Mouse (Mus musculus) monocyte, adult 59 days (primary cell): Measurements from ENCODE around the gene Pla2g5. TPM values are rescaled to one million over a fixed set of nuclear protein-coding genes. Genes with fewer than 3 reads are reported as not detected.

Experiments used
- total RNA-seq, 2 experiments: library from RNA; stranded (reverse); gene quantifications; one replicate each; pipeline ENCODE4 v1.2.4; 2023

Gene Pla2g5
- not detected for total RNA-seq

DNA sequence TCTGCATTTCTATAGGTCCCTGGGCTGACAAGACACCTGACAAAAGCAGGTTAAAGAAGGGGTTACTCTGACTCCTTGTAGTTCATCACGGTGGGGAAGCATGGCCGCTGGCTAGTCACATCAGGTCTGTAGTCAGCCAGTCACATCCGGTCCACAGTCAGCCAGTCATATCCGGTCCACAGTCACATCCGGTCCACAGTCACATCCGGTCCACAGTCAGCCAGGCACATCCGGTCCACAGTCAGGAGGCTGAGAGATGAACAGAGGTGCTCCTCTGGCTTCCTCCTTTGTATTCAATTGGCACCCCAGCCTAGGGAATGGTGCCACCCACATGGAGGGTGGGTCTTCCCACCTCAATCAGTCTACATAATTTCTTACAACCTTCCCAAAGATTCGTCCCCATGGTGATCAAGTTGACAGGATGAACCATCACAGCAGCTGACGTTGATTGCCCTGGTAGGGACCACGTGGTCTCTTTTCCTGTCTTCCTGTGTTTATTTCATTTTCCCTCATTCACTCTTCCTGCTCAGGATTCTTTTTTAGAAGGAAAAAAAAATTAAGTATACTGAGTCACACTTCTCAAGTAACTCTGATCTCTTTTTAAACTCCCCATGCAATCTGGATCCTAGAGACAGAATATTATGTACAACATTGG, at the start of gene Pla2g5:
Pla2g5 (minus strand) TSS at position 139 of the 655 bp plus-strand sequence.

DNA sequence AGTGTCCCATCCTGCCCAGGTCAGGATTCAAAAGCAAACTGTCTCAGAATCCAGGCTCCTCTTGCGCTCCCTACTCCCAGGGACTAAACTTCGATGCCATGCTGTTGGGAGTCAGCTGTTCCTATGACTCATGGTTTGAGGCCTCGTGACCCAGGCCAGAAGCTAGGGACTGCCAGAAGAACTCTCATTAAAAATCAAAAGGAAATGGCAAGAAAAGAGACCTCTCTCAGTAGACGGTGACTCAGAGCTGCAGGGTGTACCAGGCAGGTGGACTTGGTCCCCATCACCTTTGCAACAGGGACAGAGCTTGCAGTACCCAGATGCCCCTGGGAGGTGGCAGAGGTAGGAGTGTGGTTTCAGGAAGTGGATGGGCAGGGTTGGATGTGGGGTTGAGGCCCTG, 14.4 kb upstream of the Pla2g5 start, which contains the start of gene Pla2g2e:
Pla2g2e (plus strand) TSS at position 212 of the 400 bp plus-strand sequence.

DNA sequence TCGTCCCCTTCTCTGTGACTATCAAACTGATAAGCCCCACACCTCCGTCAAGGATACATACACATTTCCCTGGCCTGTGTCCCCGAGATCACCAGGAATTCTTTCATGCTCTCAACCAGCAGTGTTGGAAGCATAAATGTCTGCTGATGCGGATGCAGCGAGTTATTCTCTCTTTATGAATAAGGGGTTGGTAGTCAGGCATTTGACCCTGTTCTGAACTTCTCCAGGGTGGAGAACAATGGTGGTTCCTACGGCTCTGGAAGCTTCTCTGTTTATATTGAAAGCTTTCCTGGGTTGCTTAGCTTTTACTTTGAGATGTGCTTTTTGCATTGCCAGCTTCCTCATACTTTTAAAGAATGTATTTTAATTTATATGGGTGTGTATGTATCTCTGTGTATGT, 10.6 kb upstream of the Pla2g5 start, which contains the start of gene Gm13030:
Gm13030 (minus strand) TSS at position 101 of the 400 bp plus-strand sequence.

DNA sequence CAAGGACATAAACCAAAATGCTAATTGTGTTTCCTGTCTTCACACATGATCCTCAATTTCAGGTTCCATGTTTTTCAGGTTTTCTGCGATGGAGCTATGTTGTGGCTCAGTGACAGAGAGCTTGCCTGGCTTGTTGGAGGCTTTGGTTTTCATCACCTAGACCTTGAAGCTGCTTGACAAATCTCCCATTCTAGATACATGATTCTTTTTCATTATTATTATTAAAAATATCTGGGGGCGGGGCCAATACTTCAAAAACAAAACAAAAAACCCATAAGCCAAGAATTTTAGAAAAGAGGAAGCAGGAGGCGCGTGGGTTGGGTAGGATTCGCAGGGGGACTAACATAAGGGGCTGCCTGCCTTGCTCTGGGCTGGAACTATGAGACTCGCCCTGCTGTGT, 87.8 kb downstream of the Pla2g5 start, which contains the start of gene Pla2g2d:
Pla2g2d (plus strand) TSS at position 301 of the 400 bp plus-strand sequence.

DNA sequence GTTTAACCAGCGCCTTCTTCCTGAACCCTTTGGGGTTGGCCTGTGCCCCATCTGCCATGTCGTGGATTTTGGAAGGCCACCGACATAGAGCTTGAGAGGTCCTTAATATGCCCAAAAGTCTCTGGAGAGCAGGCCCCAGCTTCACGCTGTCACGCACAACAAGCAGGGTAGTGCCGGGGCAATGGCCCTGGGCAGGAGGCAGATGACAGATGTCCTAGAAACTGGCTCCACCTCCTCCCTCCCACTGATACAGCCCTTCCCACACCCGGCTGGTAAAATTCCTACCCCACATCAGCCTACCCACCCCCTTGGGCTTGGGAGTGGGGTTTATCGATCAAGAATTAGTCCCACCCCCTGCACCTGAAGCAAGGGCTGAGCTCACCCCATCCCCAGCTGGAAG, 105.9 kb downstream of the Pla2g5 start, which contains the start of gene Pla2g2f:
Pla2g2f (minus strand) TSS at position 211 of the 400 bp plus-strand sequence.

Other genes with a start within 250 kb of the Pla2g5 start
- gene Vwa5b1, start 227.6 kb downstream of the Pla2g5 start, total RNA-seq = not detected
- gene Pla2g2c, start 138.7 kb downstream of the Pla2g5 start, total RNA-seq = not detected
- gene Ubxn10, start 126.3 kb downstream of the Pla2g5 start, total RNA-seq = not detected
- not detected for gene Pla2g2f, start 105.9 kb downstream of the Pla2g5 start, total RNA-seq
- gene Pla2g2d, start 87.7 kb downstream of the Pla2g5 start, total RNA-seq = 1 to 10 TPM; 3.2 to 3.5 TPM
- gene Gm13030, start 10.5 kb upstream of the Pla2g5 start, total RNA-seq = not detected
- gene Pla2g2e, start 14.5 kb upstream of the Pla2g5 start, total RNA-seq = not detected
- 10 to 100 TPM; 10.3 to 11.5 TPM for gene Otud3, start 50.5 kb upstream of the Pla2g5 start, total RNA-seq
- not detected for gene Rnf186, start 103.6 kb upstream of the Pla2g5 start, total RNA-seq
- gene Tmco4, start 109.4 kb upstream of the Pla2g5 start, total RNA-seq = 10 to 100 TPM; 21.9 to 23.0 TPM
- not detected for gene Htr6, start 212.1 kb upstream of the Pla2g5 start, total RNA-seq
- 1 to 10 TPM in 1 of 2 experiments, under 1 TPM in 1; 0.81 to 1.7 TPM for gene Nbl1, start 229.5 kb upstream of the Pla2g5 start, total RNA-seq